Mouse (Mus musculus) embryonic stem cell, embryonic (primary cell): Measurements from ENCODE around the gene Krt32.

Experiments
- CTCF ChIA-PET, 4 experiments: fragments of 300-600 bp in 2 of 4; fragments of 350-600 bp in 2 of 4; sonication (Branson Sonifier 250); formaldehyde crosslinking; loops; one replicate each; lab custom pipeline; 2022; ENCODE audit warnings: inconsistent platforms in 2 of 4; lab: Charles Lee
- POLR2A ChIA-PET, 4 experiments: fragments of 300-600 bp in 2 of 4; fragments of 350-600 bp in 2 of 4; sonication (Branson Sonifier 250); formaldehyde crosslinking; loops; one replicate each; lab custom pipeline; 2022; ENCODE audit warnings: antibody characterized with exemption in 4 of 4, inconsistent platforms in 1 of 4; lab: Charles Lee

Krt32 gene

DNA sequence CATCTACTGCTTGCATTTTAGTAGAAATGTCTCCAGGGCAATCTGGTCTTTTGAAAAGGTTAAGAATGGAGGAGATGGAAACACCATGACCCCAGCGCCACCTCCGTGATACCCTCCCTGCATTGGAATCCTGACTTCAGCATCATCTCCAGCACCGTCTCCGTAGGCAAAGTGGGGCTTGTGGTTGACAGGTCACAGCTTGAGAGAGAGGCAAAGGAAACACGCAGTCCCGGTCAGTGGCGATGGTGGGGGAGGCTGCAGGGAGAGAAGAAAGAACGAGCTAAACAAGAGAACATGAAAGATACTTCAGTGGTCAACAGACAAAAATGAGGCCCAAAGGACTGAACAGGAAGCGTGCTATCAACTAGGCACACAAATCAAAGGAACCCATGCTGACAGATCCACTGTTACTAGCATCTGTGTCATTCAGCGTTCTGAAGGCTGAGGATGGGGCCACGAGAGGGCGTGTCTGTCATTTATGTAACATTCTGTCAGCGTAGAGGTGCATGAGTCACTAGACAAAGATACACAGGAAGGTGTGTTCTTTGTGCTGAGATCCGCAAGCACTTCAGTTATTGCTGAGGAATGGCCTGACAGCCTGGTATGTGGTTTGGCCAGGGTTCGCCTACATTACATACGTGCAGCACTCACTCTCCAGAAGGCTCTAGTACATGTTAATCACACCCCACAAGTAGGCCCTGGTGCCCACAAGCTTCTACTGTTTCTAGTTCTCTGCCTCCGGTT, 20.6 kb downstream of the Krt32 start:
- CTCF ChIA-PET = interaction anchor here in 1 of 4 experiments (0.6 to 1.1 kb wide), 2 partner anchors 60 to 101 kb away, joined by 4 read pairs; no protein-coding TSS in a partner anchor
- POLR2A ChIA-PET = interaction anchor here in 1 of 4 experiments (0.5 kb wide), 1 partner anchor 80 kb away, joined by 5 read pairs; no protein-coding TSS in a partner anchor

DNA sequence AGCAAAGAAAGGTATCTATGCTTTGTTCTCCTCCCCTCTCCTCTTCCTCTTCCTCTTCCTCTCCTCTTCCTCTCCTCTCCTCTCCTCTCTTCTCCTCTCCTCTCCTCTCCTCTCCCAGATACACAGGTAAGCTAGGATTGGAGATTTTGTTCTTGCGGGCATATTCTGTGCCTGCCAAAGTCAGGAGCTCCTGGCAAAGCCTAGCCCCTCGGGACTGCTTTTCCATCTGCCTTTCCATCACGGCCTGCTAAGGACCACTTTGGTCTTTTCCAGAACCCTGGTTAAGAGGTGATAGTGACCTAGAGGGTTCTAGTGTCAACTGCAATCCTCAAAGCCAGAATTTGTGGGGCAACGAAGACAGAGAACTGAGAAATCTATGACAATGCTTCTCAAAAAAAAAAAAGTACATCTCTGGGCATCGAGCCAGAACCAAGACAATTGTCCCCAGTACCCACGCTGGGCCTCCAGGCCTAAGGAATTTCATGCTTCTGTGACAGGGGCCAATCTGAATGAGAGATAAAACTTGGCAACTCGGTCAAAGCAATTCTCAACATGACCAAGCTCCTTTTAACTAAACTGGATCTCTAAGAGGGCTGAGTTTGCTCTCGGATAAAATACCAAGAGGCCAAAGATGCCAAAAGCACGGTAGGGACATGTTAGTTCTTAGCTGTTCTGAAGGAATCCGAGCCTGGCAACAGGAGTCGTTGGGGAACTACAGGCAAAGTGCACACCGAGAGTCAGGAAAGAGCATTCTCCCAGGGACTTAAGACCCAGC, 21.6 kb downstream of the Krt32 start:
- CTCF ChIA-PET = no interaction called here
- POLR2A ChIA-PET = no interaction called here

DNA sequence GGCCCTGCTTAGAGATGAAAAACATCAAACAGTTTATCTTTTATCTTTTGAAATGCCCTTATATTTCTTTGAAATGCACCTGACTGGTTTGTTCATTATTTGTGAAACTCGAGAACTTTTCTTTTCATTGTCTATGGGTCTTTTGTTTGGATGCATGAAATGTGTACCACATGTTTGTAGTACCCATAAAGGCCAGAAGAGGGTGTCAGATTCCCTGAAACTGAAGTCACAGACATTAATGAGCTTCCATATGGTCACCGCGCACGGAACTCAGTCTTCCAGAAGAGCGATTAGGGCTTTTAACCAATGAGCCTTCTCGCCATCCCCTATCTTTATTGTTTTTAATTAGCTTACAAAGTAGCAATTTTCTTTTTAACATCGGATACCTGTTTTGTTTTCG, 29.2 kb downstream of the Krt32 start:
- POLR2A ChIA-PET = interaction anchor here in 1 of 4 experiments (0.8 to 0.9 kb wide), 2 partner anchors 228 to 939 kb away, joined by 3 to 4 read pairs; no protein-coding TSS in a partner anchor

DNA sequence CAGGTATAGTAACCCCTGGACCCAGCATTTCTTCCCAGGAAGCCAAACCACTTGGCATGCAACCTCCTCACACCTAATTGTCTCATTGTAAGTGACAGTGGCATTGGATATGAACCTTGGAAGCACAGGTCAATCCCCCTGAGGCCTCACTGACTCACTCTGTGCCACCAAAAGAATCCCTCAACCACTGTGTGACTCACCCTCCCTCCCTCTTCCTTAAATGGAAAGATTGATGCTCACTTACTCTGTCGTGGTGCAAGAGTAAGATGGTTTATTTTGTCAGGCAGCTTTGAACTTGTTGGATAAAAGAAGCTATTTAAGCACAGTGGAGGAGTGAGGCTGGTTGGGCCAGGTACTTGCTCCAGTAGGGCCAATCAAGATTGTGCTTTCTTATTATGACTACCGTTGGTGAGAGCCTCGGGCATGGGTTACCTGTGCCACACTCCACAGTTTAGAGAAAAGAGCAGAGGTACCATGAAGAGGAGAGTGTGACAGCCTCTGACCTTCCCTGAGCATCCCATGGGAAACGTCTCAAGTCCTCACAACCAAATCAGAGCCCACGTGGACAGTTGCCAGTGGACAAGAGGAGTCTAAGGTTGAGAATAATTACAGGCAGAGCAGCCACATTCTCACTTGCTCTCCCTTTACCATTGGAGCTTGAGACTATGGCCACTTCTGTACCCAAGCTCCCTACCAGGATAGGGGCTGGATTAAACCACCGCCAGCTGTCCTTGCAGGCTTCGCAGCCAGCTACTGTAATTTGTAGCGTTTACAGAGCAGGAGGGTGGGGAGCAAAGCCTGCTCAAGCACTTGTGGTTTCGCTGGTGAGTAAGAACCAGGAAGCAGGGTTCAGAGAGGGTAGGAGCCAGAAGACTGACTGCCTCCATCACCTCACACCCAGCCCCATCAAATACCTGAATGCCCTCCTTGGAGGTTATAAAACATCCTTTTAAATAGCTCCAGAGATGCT, 32.1 kb downstream of the Krt32 start:
- POLR2A ChIA-PET = interaction anchor here in 1 of 4 experiments (1.3 kb wide), 1 partner anchor 57 kb away, joined by 3 read pairs; no protein-coding TSS in a partner anchor
- CTCF ChIA-PET = no interaction called here

More for the DNA sequence above, 29.2 kb downstream of the Krt32 start:
- CTCF ChIA-PET = interaction anchor here (0.5 to 2.3 kb wide), 27 partner anchors 11 to 241 kb away, joined by 3 to 28 read pairs (median 3); partner anchors contain the start of gene Krt9 (in 1 of the 4)

DNA sequence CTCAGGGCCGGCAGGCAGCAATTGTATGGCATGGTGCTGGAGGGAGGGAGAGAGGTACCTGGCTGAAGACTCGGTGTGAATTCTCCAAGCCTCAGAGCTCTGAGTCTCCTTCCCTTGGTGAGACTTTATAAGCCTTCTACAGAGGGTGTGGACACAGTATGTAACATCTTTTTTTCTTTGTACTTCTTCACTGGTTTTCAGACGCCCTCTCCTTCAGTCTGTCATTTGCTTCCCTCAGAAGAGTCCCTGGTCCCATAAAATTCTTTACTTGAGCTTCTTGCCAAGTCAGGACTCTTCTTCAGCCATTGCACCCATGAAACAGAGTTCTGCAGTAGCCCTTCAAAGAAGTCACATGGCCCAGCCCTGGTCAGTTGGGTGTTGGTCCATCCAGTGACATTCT, 37.6 kb downstream of the Krt32 start, which contains the start of gene Krt31:
TSS of gene Krt31 (minus strand) at position 101 of the 400 bp plus-strand sequence.
- CTCF ChIA-PET = no interaction called here

DNA sequence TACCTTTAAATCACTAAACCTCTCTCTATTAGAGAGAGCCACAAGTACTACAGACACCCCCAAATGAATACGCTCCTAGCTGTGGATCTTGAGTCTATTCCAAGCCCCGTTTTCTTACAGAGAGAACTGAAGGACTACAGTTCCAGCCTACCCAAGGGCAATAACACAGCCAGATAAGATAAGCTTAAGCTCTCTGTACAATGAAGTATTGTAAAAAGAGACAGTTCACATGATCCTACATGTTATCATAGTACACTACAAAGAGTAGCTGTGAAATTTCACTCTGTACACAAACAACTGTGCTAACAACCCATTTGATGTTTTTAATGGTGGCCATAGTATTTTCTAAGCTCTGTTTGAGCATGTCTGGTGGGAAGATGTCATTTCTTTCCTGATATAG, 40.8 kb downstream of the Krt32 start:
- POLR2A ChIA-PET = no interaction called here
- CTCF ChIA-PET = interaction anchor here in 2 of 4 experiments (0.9 to 1.2 kb wide), 1 partner anchor 12 kb away, joined by 3 read pairs; no protein-coding TSS in a partner anchor

More for the DNA sequence above, 37.6 kb downstream of the Krt32 start, which contains the start of gene Krt31:
- POLR2A ChIA-PET = no interaction called here

DNA sequence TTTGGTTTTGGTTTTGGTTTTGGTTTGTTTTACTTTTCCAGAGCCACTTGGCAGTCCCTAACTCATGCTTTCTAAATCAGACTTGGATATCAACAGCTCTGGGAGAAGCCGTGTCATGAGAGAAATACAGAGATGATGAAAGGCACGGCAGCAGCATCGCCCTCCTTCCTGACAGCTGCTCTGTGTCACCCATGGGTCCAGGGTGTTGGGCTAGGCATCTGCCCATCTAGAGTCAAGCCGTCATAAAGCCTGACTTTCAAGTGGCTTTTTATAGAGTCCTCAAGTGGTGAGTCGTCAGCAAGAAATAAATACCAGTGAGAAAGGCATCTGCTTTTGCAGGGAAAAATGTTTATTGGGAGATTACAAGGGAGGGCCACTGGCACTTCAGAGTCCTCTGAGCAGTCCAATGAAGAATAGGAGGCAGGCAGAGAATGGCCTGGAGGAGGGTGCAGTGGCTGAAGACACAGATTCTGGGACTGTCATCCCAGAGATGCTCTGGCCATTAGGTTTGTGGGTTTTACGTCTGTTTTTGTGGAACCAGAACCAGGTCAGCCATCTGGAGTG, 41.6 kb downstream of the Krt32 start:
- ChIA-PET POLR2A (no interaction called here), CTCF (no interaction called here)

DNA sequence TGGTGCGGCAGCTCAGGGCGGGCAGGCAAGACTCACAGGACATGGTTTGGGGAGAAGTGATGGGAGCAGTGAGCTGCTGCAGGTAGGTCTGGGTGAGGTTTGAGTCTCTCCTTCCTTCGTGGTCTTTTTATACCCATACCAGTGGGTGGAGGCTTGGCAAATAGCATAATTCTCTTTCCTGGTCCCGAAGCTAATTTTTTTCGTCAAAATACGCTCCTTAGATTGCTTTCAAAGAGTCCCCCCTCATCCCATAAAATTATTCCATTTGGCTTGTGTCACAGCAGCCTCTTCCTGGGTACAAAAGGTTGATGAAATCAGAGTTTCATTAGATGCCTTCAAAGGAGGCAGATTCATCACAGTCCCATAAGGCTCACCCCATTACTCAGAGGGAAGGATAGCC, 46.6 kb downstream of the Krt32 start, which contains the start of gene Krt34:
TSS of gene Krt34 (minus strand) at position 101 of the 400 bp plus-strand sequence.
- ChIA-PET POLR2A (no interaction called here), CTCF (no interaction called here)
